Mouse (Mus musculus): ENCODE data around the gene Tsku.

Gene Tsku

GRCm38 (mm10) chr7:98359951-98360620 is 1.0 kb downstream of the Tsku start:
- peak; percentile 38 for DNase-seq (ENCODE audit: low read depth)

- DNase-seq (ENCODE audit: low read depth) = no peak
These were observed 3.1 kb downstream of the Tsku start for GRCm38 (mm10) chr7:98358016-98358415.

GRCm38 (mm10) chr7:98357324-98357723 is 3.8 kb downstream of the Tsku start:
- DNase-seq (ENCODE audit: low read depth) = no peak

GRCm38 (mm10) chr7:98354921-98355310 is 6.2 kb downstream of the Tsku start:
- no peak for DNase-seq (ENCODE audit: low read depth)

GRCm38 (mm10) chr7:98354160-98354920 is 6.8 kb downstream of the Tsku start:
- no peak for DNase-seq (ENCODE audit: low read depth)

- DNase-seq (ENCODE audit: low read depth) = no peak
These were observed 7.5 kb downstream of the Tsku start for GRCm38 (mm10) chr7:98353616-98354015.

GRCm38 (mm10) chr7:98351523-98351922 is 9.6 kb downstream of the Tsku start:
- DNase-seq (ENCODE audit: low read depth) = no peak

GRCm38 (mm10) chr7:98349821-98350220 is 11.3 kb downstream of the Tsku start:
- DNase-seq (ENCODE audit: low read depth) = no peak

GRCm38 (mm10) chr7:98349096-98349495 is 12.0 kb downstream of the Tsku start:
- DNase-seq (ENCODE audit: low read depth) = peak; percentile 84

- DNase-seq (ENCODE audit: low read depth) = peak; percentile 74
These were observed 13.1 kb downstream of the Tsku start for GRCm38 (mm10) chr7:98348043-98348442.

GRCm38 (mm10) chr7:98347471-98347870 is 13.7 kb downstream of the Tsku start:
- no peak for DNase-seq (ENCODE audit: low read depth)

- no peak for DNase-seq (ENCODE audit: low read depth)
These were observed 16.1 kb downstream of the Tsku start for GRCm38 (mm10) chr7:98345036-98345435.

GRCm38 (mm10) chr7:98344361-98344760 is 16.8 kb downstream of the Tsku start:
- DNase-seq (ENCODE audit: low read depth) = peak; percentile 53

- DNase-seq (ENCODE audit: low read depth) = no peak
These were observed 18.9 kb downstream of the Tsku start for GRCm38 (mm10) chr7:98342249-98342648.

- peak; percentile 90 for DNase-seq (ENCODE audit: low read depth)
These were observed 19.7 kb downstream of the Tsku start for GRCm38 (mm10) chr7:98341475-98341874.

GRCm38 (mm10) chr7:98340343-98340742 is 20.8 kb downstream of the Tsku start:
- no peak for DNase-seq (ENCODE audit: low read depth)

GRCm38 (mm10) chr7:98333987-98334386 is 27.1 kb downstream of the Tsku start:
- DNase-seq (ENCODE audit: low read depth) = no peak

GRCm38 (mm10) chr7:98333507-98333906 is 27.6 kb downstream of the Tsku start:
- DNase-seq (ENCODE audit: low read depth) = no peak

GRCm38 (mm10) chr7:98332678-98333397 is 28.3 kb downstream of the Tsku start:
- DNase-seq (ENCODE audit: low read depth) = no peak

GRCm38 (mm10) chr7:98331932-98332331 is 29.2 kb downstream of the Tsku start:
- DNase-seq (ENCODE audit: low read depth) = no peak

- no peak for DNase-seq (ENCODE audit: low read depth)
These were observed 30.6 kb downstream of the Tsku start for GRCm38 (mm10) chr7:98330375-98331002.

GRCm38 (mm10) chr7:98329651-98330374 is 31.3 kb downstream of the Tsku start:
- no peak for DNase-seq (ENCODE audit: low read depth)

Measured in induced T-regulatory cell, adult 2 months (primary cell).